Mouse (Mus musculus) CH12.LX (cell line): ENCODE data around the gene Entpd8. TPM values are rescaled to one million over a fixed set of nuclear protein-coding genes. Genes with fewer than 3 reads are reported as not detected.

Experiments
- DNase-seq: peaks from one replicate; pipeline ENCODE4 v3.0.0-alpha.2; 2013; ENCODE audit errors: extremely low read depth
- H3K27ac ChIP-seq: 2 replicates; pipeline ENCODE4 v1.5.1; 2012; ENCODE audit warnings: low read depth, mild to moderate bottlenecking, control low read depth, moderate library complexity; ENCODE audit not compliant: insufficient read depth
- H3K27me3 ChIP-seq: replicated peaks from 2 replicates; pipeline ENCODE3; 2012; ENCODE audit warnings: inconsistent platforms
- H3K36me3 ChIP-seq, 2 experiments: replicated peaks in 1 of 2; 2 replicates each; pipeline versions ENCODE3 to v1.6.1; 2012; ENCODE audit warnings: inconsistent platforms in 1 of 2, low read length in 1 of 2, mild to moderate bottlenecking in 1 of 2, mixed read lengths in 1 of 2, moderate library complexity in 1 of 2; ENCODE audit not compliant: control insufficient read depth in 1 of 2, insufficient read depth in 1 of 2
- H3K4me1 ChIP-seq, 2 experiments: 2 replicates each; pipeline ENCODE4 v1.6.1; 2012; ENCODE audit warnings: inconsistent platforms in 1 of 2, moderate library complexity in 1 of 2; ENCODE audit not compliant: insufficient read depth in 2 of 2, control insufficient read depth in 1 of 2
- H3K4me2 ChIP-seq: 2 replicates; pipeline ENCODE4 v1.6.1; 2012; ENCODE audit warnings: low read depth, mild to moderate bottlenecking, control low read depth; ENCODE audit not compliant: poor library complexity, insufficient read depth, severe bottlenecking
- H3K4me3 ChIP-seq, 3 experiments: fragments of 150-350 bp in 1 of 3; sonication (generic) in 1 of 3; replicated peaks in 1 of 3; 2 replicates each; pipeline versions ENCODE3 to v1.5.1; 2011 to 2012; ENCODE audit warnings: low read depth in 2 of 3, low read length in 2 of 3, mild to moderate bottlenecking in 2 of 3, moderate library complexity in 2 of 3, control low read depth in 1 of 3, improper control_type of control experiment in 1 of 3, inconsistent platforms in 1 of 3, mixed read lengths in 1 of 3; ENCODE audit not compliant: poor library complexity in 1 of 3
- H3K79me2 ChIP-seq: replicated peaks from 2 replicates; pipeline ENCODE4 v1.6.1; 2012; ENCODE audit warnings: mild to moderate bottlenecking, moderate library complexity; ENCODE audit not compliant: control insufficient read depth, poor library complexity, insufficient read depth, severe bottlenecking; ENCODE audit errors: extremely low read depth
- H3K9ac ChIP-seq: 2 replicates; pipeline ENCODE4 v1.6.1; 2012; ENCODE audit warnings: low read depth, mild to moderate bottlenecking, control low read depth, moderate library complexity; ENCODE audit not compliant: insufficient read depth
- H3K9me3 ChIP-seq: replicated peaks from 2 replicates; pipeline ENCODE3; 2012; ENCODE audit warnings: low read length, inconsistent platforms, mixed read lengths
- BHLHE40 ChIP-seq: IDR thresholded peaks from 2 replicates; pipeline ENCODE4 v1.6.1; 2011; ENCODE audit warnings: mild to moderate bottlenecking, low read depth, low read length, improper control_type of control experiment
- CHD1 ChIP-seq: IDR thresholded peaks from 2 replicates; pipeline ENCODE4 v1.6.1; 2012; ENCODE audit warnings: low read depth, low read length, improper control_type of control experiment, inconsistent platforms
- CHD2 ChIP-seq: IDR thresholded peaks from 2 replicates; pipeline ENCODE4 v1.6.1; 2011; ENCODE audit warnings: low read length, improper control_type of control experiment
- ELF1 ChIP-seq: IDR thresholded peaks from 2 replicates; pipeline ENCODE4 v1.6.1; 2014; ENCODE audit warnings: low read depth, mild to moderate bottlenecking, inconsistent platforms, low read length, improper control_type of control experiment
- EP300 ChIP-seq: IDR thresholded peaks from 2 replicates; pipeline ENCODE4 v1.6.1; 2011; ENCODE audit warnings: low read length, improper control_type of control experiment
- GABPA ChIP-seq: IDR thresholded peaks from 2 replicates; pipeline ENCODE4 v1.6.1; 2012; ENCODE audit warnings: low read depth, low read length, improper control_type of control experiment, inconsistent platforms; ENCODE audit not compliant: insufficient replicate concordance
- HCFC1 ChIP-seq: IDR thresholded peaks from 2 replicates; pipeline ENCODE4 v1.6.1; 2012; ENCODE audit warnings: low read depth, mild to moderate bottlenecking, inconsistent platforms, low read length, improper control_type of control experiment
- IRF4 ChIP-seq: IDR thresholded peaks from 2 replicates; pipeline ENCODE4 v1.6.1; 2014; ENCODE audit warnings: low read depth, mild to moderate bottlenecking, inconsistent platforms, low read length, improper control_type of control experiment
- JUN ChIP-seq: IDR thresholded peaks from 2 replicates; pipeline ENCODE4 v1.6.1; 2011; ENCODE audit warnings: low read depth, mild to moderate bottlenecking, low read length, improper control_type of control experiment, moderate library complexity; ENCODE audit not compliant: insufficient read depth
- JUND ChIP-seq: conservative IDR thresholded peaks from 2 replicates; pipeline ENCODE4 v1.6.1; 2011; ENCODE audit warnings: low read depth, low read length, improper control_type of control experiment
- MAFK ChIP-seq: IDR thresholded peaks from 2 replicates; pipeline ENCODE4 v1.6.1; 2011; ENCODE audit warnings: low read length, improper control_type of control experiment; ENCODE audit not compliant: insufficient replicate concordance
- MAX ChIP-seq: IDR thresholded peaks from 2 replicates; pipeline ENCODE4 v1.6.1; 2011; ENCODE audit warnings: low read length, improper control_type of control experiment
- MAZ ChIP-seq: IDR thresholded peaks from 2 replicates; pipeline ENCODE4 v1.6.1; 2012; ENCODE audit warnings: low read depth, mild to moderate bottlenecking, inconsistent platforms, low read length, improper control_type of control experiment, moderate library complexity
- MXI1 ChIP-seq: IDR thresholded peaks from 2 replicates; pipeline ENCODE4 v1.6.1; 2011; ENCODE audit warnings: mild to moderate bottlenecking, low read depth, low read length, improper control_type of control experiment
- MYC ChIP-seq: IDR thresholded peaks from 2 replicates; pipeline ENCODE4 v1.6.1; 2011; ENCODE audit warnings: low read depth, mild to moderate bottlenecking, improper control_type of control experiment, low read length
- NELFE ChIP-seq: IDR thresholded peaks from 2 replicates; pipeline ENCODE4 v1.6.1; 2011; ENCODE audit warnings: low read depth, low read length, improper control_type of control experiment
- PAX5 ChIP-seq: IDR thresholded peaks from 2 replicates; pipeline ENCODE4 v1.6.1; 2012; ENCODE audit warnings: low read length, inconsistent platforms, mixed read lengths
- RAD21 ChIP-seq: IDR thresholded peaks from 2 replicates; pipeline ENCODE4 v1.6.1; 2011; ENCODE audit warnings: low read depth, mild to moderate bottlenecking, low read length, improper control_type of control experiment, moderate library complexity
- RCOR1 ChIP-seq: conservative IDR thresholded peaks from 2 replicates; pipeline ENCODE4 v1.6.1; 2012; ENCODE audit warnings: low read depth, mild to moderate bottlenecking, inconsistent platforms, low read length, improper control_type of control experiment
- SIN3A ChIP-seq: IDR thresholded peaks from 2 replicates; pipeline ENCODE4 v1.6.1; 2012; ENCODE audit warnings: low read length, improper control_type of control experiment, inconsistent platforms
- SMC3 ChIP-seq: IDR thresholded peaks from 2 replicates; pipeline ENCODE4 v1.6.1; 2011; ENCODE audit warnings: low read depth, low read length, improper control_type of control experiment
- TCF12 ChIP-seq: IDR thresholded peaks from 2 replicates; pipeline ENCODE4 v1.6.1; 2014; ENCODE audit warnings: low read depth, mild to moderate bottlenecking, inconsistent platforms, low read length, improper control_type of control experiment
- UBTF ChIP-seq: IDR thresholded peaks from 2 replicates; pipeline ENCODE4 v1.6.1; 2012; ENCODE audit warnings: low read depth, mild to moderate bottlenecking, inconsistent platforms, low read length, improper control_type of control experiment, moderate library complexity
- USF1 ChIP-seq: IDR thresholded peaks from 2 replicates; pipeline ENCODE4 v1.6.1; 2014; ENCODE audit warnings: low read depth, mild to moderate bottlenecking, inconsistent platforms, low read length, improper control_type of control experiment
- ZMIZ1 ChIP-seq: IDR thresholded peaks from 2 replicates; pipeline ENCODE4 v1.6.1; 2012; ENCODE audit warnings: low read depth, mild to moderate bottlenecking, inconsistent platforms, low read length, improper control_type of control experiment
- ZNF384 ChIP-seq: IDR thresholded peaks from 2 replicates; pipeline ENCODE4 v1.6.1; 2012; ENCODE audit warnings: low read depth, low read length, improper control_type of control experiment, inconsistent platforms
- dilution Hi-C: fragments of 300-500 bp; cut with MboI; formaldehyde crosslinking; loops from 2 replicates; pipeline ENCODE4 v1.14.3; 2020; ENCODE audit warnings: low sequenced_read_pairs; ENCODE audit not compliant: extremely low pct_unique_long_range_greater_than_20kb, extremely low pct_ligation_motif_present
- in situ Hi-C: fragments of 300-500 bp; cut with MboI; formaldehyde crosslinking; loops from 3 replicates; pipeline ENCODE4 v1.14.3; 2019; ENCODE audit warnings: low sequenced_read_pairs, low pct_ligation_motif_present, low pct_unique_long_range_greater_than_20kb, mixed read lengths
- polyA plus RNA-seq: library from polyadenylated mRNA; unstranded; fragments of >175 nt; gene quantifications from 2 replicates; pipeline ENCODE4 v1.2.1, GENCODE M21; 2012; ENCODE audit warnings: low read depth; ENCODE audit not compliant: insufficient read length
- total RNA-seq, 2 experiments: library from RNA; depleted of rRNA; stranded (reverse); fragments of 300-350 nt in 1 of 2; fragments of >200 nt in 1 of 2; gene quantifications; 2 replicates each; pipeline ENCODE4 v1.2.3; 2012 to 2014

Entpd8 gene
- total and polyA plus RNA-seq, 3 experiments = not detected

DNA sequence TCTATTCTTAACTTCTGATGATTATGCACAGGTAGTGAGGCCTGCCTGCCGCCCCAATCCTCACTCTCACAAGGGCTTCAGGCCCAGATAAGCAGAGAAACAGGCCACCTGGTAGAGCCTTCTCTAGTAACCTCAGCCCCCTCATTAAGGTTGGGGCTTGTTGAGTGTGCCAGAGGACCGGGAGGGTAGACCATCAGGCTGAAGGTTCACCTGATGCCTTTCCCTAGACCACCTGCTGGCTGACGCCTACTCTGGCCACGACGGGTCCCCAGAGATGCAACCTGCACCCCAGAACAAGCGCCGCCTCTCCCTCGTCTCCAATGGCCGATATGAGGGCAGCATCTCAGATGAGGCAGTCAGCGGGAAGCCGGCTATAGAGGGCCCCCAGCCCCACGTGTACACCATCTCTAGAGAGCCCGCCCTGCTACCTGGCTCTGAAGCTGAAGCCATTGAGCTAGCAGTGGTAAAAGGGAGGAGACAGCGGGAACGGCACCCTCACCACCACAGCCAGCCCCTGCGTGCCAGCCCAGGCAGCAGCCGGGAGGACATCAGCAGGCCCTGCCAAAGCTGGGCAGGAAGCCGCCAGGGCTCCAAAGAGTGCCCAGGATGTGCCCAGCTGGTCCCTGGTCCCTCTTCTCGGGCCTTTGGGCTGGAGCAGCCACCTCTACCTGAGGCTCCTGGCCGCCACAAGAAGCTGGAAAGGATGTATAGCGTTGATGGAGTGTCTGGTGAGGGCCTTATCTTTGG is 24.5 kb upstream of the Entpd8 start:
- H3K9ac ChIP-seq = no peak overlapping the region
- no peaks in the 10 kb centered on the region for H3K79me2 ChIP-seq
- no peak overlapping the region for H3K27ac ChIP-seq
- no peaks in the 10 kb centered on the region for H3K9me3 ChIP-seq
- in situ Hi-C loops (no loop called here), dilution Hi-C loops (no loop called here)
- no peaks in the 10 kb centered on the region for H3K27me3 ChIP-seq
- no peak overlapping the region for H3K4me3 ChIP-seq
- H3K36me3 ChIP-seq = peaks cover 18 to 81% of the 10 kb centered on the region in 2 experiments
- TF ChIP-seq SIN3A (no peak), BHLHE40 (no peak), RAD21 (no peak), JUND (no peak), ELF1 (no peak), GABPA (no peak), TCF12 (no peak), MAFK (no peak), SMC3 (no peak), NELFE (no peak), CHD1 (no peak)
- peaks cover 5 to 18% of the 10 kb centered on the region in 2 experiments for H3K4me1 ChIP-seq
- no peak for DNase-seq
- H3K4me2 ChIP-seq = no peak overlapping the region

DNA sequence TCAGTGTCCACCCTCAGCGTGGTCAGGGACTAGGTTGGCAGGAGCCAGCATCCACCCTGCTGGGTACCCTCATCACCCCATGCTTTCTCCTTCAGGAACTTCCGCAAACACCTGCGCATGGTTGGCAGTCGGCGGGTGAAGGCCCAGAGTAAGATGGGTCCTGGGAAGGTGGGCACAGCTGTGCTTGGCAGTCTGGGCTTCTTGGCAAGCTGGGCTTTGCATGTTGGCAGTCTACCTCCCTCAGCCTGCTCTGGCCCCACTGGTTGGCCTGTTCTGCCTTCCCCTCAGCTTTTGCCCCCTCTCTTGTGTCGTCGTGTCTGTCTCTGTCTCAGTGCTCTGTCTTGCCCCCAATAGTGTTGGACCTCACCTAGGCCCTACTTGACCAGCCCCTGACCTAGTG is 21.2 kb upstream of the Entpd8 start:
- H3K4me1 ChIP-seq = peaks cover 5 to 10% of the 10 kb centered on the region in 2 experiments
- H3K27me3 ChIP-seq = no peaks in the 10 kb centered on the region
- H3K4me3 ChIP-seq = no peak overlapping the region
- H3K36me3 ChIP-seq = peaks cover 14 to 78% of the 10 kb centered on the region in 2 experiments
- dilution Hi-C loops (no loop called here), in situ Hi-C loops (no loop called here)
- H3K79me2 ChIP-seq = no peaks in the 10 kb centered on the region
- no peak overlapping the region for H3K9ac ChIP-seq
- no peak overlapping the region for H3K27ac ChIP-seq
- H3K4me2 ChIP-seq = no peak overlapping the region
- no peaks in the 10 kb centered on the region for H3K9me3 ChIP-seq
- DNase-seq = no peak
- TF ChIP-seq PAX5 (no peak), BHLHE40 (no peak)

- H3K27ac ChIP-seq = no peak overlapping the region
- no peaks in the 10 kb centered on the region for H3K27me3 ChIP-seq
- H3K9ac ChIP-seq = no peak overlapping the region
- peaks cover 14 to 51% of the 10 kb centered on the region in 2 experiments for H3K36me3 ChIP-seq
- no peaks in the 10 kb centered on the region for H3K9me3 ChIP-seq
- dilution Hi-C loops = no loop called here
- H3K4me2 ChIP-seq = no peak overlapping the region
- DNase-seq = no peak
- peaks cover 2 to 16% of the 10 kb centered on the region in 2 experiments; a peak in 2 of 4 replicates for H3K4me1 ChIP-seq
- H3K4me3 ChIP-seq = no peak overlapping the region
- in situ Hi-C loops = no loop called here
- no peaks in the 10 kb centered on the region for H3K79me2 ChIP-seq
- TF ChIP-seq JUN = no peak
- no peak for TF ChIP-seq MAZ
- TF ChIP-seq ZNF384 = no peak
- TF ChIP-seq TCF12 = no peak
- TF ChIP-seq UBTF = no peak
- TF ChIP-seq MXI1 = no peak
- no peak for TF ChIP-seq MYC
- no peak for TF ChIP-seq CHD2
- no peak for TF ChIP-seq IRF4
- no peak for TF ChIP-seq USF1
- no peak for TF ChIP-seq ZMIZ1
- no peak for TF ChIP-seq SMC3
- no peak for TF ChIP-seq GABPA
- TF ChIP-seq RCOR1 = no peak
- no peak for TF ChIP-seq EP300
- no peak for TF ChIP-seq HCFC1
- TF ChIP-seq MAX = no peak
- TF ChIP-seq CHD1 = no peak
Measured at GRCm38 (mm10) chr2:25063523-25063922, 16.6 kb upstream of the Entpd8 start.
